ENCODE assay signal across 9 mouse cellular contexts in the genomic region with DNA sequence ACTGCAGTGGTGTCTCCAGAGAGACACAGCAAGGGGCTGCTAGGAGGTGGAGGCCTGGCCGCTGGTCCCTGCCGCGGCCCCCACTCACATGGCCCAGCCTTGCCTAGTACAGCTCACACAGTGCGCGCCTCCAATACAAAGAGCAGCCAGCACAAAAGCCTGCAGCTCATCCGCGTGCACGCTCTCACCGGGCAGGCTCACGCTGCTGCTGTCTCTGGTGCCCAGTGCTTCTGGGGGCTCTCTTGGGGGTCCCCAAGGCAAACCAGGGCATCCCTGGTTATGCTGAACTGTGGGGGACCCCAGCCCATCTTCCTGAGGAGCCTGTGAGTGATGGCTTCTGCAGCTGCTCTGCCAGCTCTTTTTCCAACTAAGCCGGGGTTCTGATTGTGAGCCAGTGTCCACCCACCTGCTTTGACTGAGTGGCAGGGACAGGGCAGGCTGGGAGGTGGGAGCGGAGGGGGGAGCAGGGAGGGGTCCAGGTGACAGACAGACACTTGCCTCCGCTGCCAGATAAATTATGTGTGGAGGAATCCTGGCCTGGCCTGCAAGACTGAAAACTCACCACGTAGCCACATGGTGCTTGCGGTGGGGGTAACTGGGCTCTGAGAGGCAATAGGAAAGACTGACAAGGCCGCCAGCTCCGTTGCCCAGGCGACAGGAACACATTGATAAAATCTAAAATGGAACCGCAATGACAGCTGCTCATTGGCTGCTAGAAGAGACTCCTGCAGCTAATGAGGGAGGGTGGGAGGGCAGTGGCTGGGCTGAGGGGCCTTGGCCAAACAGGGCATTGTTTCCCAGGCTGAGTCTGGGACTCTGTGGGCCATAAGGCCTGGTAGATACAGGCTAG.
DNase-seq lines count a peak whose midpoint lies in the region; ATAC-seq and TF ChIP-seq lines count a peak whose summit lies in the region.
"Had no signal": no experiment of that assay in that cellular context is flagged by ENCODE, and none has a peak within 500 bp of the region (broad histone marks: within the 10 kb centered on the region; RNA-seq: fewer than 3 reads in every experiment).

No protein-coding gene starts in this region.

- WGBS in lung, embryonic 14.5 days = 39% methylated on average over 19 of the region's 19 CpGs
- WGBS in lung, adult 2 months = 54% methylated on average over 19 of the region's 19 CpGs
- 45% methylated on average over 19 of the region's 19 CpGs for WGBS in kidney, embryonic 16.5 days

- H3K27ac ChIP-seq in lung, embryonic 14.5 days (ENCODE audit: low read depth) = no peak overlapping the region
- H3K27ac ChIP-seq in kidney, embryonic 16.5 days (ENCODE audit: low read length) = no peak overlapping the region
- H3K27ac ChIP-seq: liver, embryonic 13.5 days had no signal

- no peak overlapping the region for H3K4me3 ChIP-seq in lung, embryonic 14.5 days (ENCODE audit: low read depth, low read length)
- H3K4me3 ChIP-seq in lung, adult 2 months (replicated peaks; ENCODE audit: extremely low read depth, low read depth, low read length) = no peak overlapping the region
- no peak overlapping the region for H3K4me3 ChIP-seq in kidney, embryonic 16.5 days (ENCODE audit: low read length)
- H3K4me3 ChIP-seq: liver, embryonic 13.5 days had no signal

- TF ChIP-seq CTCF in lung, embryonic 14.5 days (IDR thresholded peaks at IDR 0.05; ENCODE audit: low read depth) = no peak
- TF ChIP-seq CTCF in lung, adult 2 months (IDR thresholded peaks at IDR 0.05; ENCODE audit: insufficient read depth, low read length) = no peak

- H3K36me3 ChIP-seq in lung, embryonic 14.5 days (ENCODE audit: insufficient read depth) = no peaks in the 10 kb centered on the region
- H3K36me3 ChIP-seq in kidney, embryonic 16.5 days (ENCODE audit: insufficient read depth, low read length) = no peaks in the 10 kb centered on the region
- H3K36me3 ChIP-seq: liver, embryonic 13.5 days had no signal

- DNase-seq in lung, embryonic 14.5 days = peak; percentile 49
- no peak for DNase-seq in lung, adult 2 months
- DNase-seq in heart, adult 9 months (ENCODE audit: low spot score in 2 of 2) = peak; percentile 10 to 26
- DNase-seq in lung, postnatal 10 days = peak; percentile 74
- DNase-seq in retina, postnatal 1 day = peak; percentile 91
- no peak for DNase-seq in gastrocnemius, postnatal 25 days
- DNase-seq: liver, embryonic 13.5 days had no signal

- peak overlapping the region; percentile 13; the same call in 1 of the 2 replicates for H3K9ac ChIP-seq in lung, embryonic 14.5 days
- no peak overlapping the region for H3K9ac ChIP-seq in kidney, embryonic 16.5 days (replicated peaks; ENCODE audit: low read length)
- H3K9ac ChIP-seq: liver, embryonic 13.5 days had no signal

- no peaks in the 10 kb centered on the region for H3K4me1 ChIP-seq in lung, embryonic 14.5 days (ENCODE audit: insufficient read depth)
- H3K4me1 ChIP-seq in lung, adult 2 months (ENCODE audit: control insufficient read depth, insufficient read depth, low read length) = no peaks in the 10 kb centered on the region
- H3K4me1 ChIP-seq in kidney, embryonic 16.5 days (ENCODE audit: insufficient read depth, low read length) = peaks cover 8% of the 10 kb centered on the region; the same call in 1 of the 2 replicates

- H3K9me3 ChIP-seq in lung, embryonic 14.5 days (ENCODE audit: low read depth, low read length) = no peaks in the 10 kb centered on the region
- H3K9me3 ChIP-seq in kidney, embryonic 16.5 days (ENCODE audit: low read length) = no peaks in the 10 kb centered on the region
- H3K9me3 ChIP-seq: liver, embryonic 13.5 days had no signal

- H3K4me2 ChIP-seq in lung, embryonic 14.5 days = no peak overlapping the region
- H3K4me2 ChIP-seq in kidney, embryonic 16.5 days (replicated peaks; ENCODE audit: low read depth, low read length) = no peak overlapping the region
- H3K4me2 ChIP-seq: liver, embryonic 13.5 days had no signal

- H3K27me3 ChIP-seq in lung, embryonic 14.5 days (ENCODE audit: insufficient read depth, low read length) = no peaks in the 10 kb centered on the region
- no peaks in the 10 kb centered on the region for H3K27me3 ChIP-seq in kidney, embryonic 16.5 days (ENCODE audit: insufficient read depth, low read length)

- peak; percentile 54; the same call in 1 of the 2 replicates for ATAC-seq in lung, embryonic 14.5 days (ENCODE audit: insufficient read depth)
- peak; percentile 79 for ATAC-seq in common myeloid progenitor, adult 5-6 weeks (replicated peaks; ENCODE audit: low read depth, poor library complexity, severe bottlenecking)
- ATAC-seq in kidney, embryonic 16.5 days (ENCODE audit: low FRiP score, low TSS enrichment) = peak; percentile 52; the same call in 1 of the 2 replicates

- TF ChIP-seq POLR2A in lung, adult 2 months (IDR thresholded peaks at IDR 0.05; ENCODE audit: borderline replicate concordance, extremely low read depth, low read depth, low read length) = no peak

Comparison
In these comparisons a context has a peak if more than half of its experiments do, and no peak if none do; other contexts are left out.
1. DNase-seq: peak in lung, embryonic 14.5 days (single experiment), heart, adult 9 months (2 of 2), lung, postnatal 10 days (single experiment) and retina, postnatal 1 day (single experiment); none in lung, adult 2 months (single experiment) and gastrocnemius, postnatal 25 days (single experiment).
2. Peak in every context shown above with its lines, with median percentiles within 50 percentile points of each other: ATAC-seq.